Mouse (Mus musculus) CH12.LX (cell line): ENCODE results near the gene Myrf.

Experiments used
- CHD2 ChIP-seq: IDR thresholded peaks from 2 replicates; pipeline ENCODE4 v1.6.1; 2011; ENCODE audit warnings: low read length, improper control_type of control experiment
- CTCF ChIP-seq, 2 experiments: IDR thresholded peaks in 1 of 2; conservative IDR thresholded peaks in 1 of 2; 2 replicates each; pipeline ENCODE4 v1.5.1; 2011 to 2012; ENCODE audit warnings: low read depth in 2 of 2, low read length in 2 of 2, improper control_type of control experiment in 1 of 2, inconsistent platforms in 1 of 2, mild to moderate bottlenecking in 1 of 2, moderate library complexity in 1 of 2
- E2F4 ChIP-seq: IDR thresholded peaks from 2 replicates; pipeline ENCODE4 v1.6.1; 2011; ENCODE audit warnings: low read depth, low read length, improper control_type of control experiment; ENCODE audit not compliant: insufficient replicate concordance
- ELF1 ChIP-seq: IDR thresholded peaks from 2 replicates; pipeline ENCODE4 v1.6.1; 2014; ENCODE audit warnings: low read depth, mild to moderate bottlenecking, inconsistent platforms, low read length, improper control_type of control experiment
- EP300 ChIP-seq: IDR thresholded peaks from 2 replicates; pipeline ENCODE4 v1.6.1; 2011; ENCODE audit warnings: low read length, improper control_type of control experiment
- POLR2A ChIP-seq: IDR thresholded peaks from 2 replicates; pipeline ENCODE4 v1.6.1; 2011; ENCODE audit warnings: low read depth, mild to moderate bottlenecking, improper control_type of control experiment, low read length
- TCF12 ChIP-seq: IDR thresholded peaks from 2 replicates; pipeline ENCODE4 v1.6.1; 2014; ENCODE audit warnings: low read depth, mild to moderate bottlenecking, inconsistent platforms, low read length, improper control_type of control experiment
- UBTF ChIP-seq: IDR thresholded peaks from 2 replicates; pipeline ENCODE4 v1.6.1; 2012; ENCODE audit warnings: low read depth, mild to moderate bottlenecking, inconsistent platforms, low read length, improper control_type of control experiment, moderate library complexity
- ZC3H11A ChIP-seq: IDR thresholded peaks from 2 replicates; pipeline ENCODE4 v1.6.1; 2012; ENCODE audit warnings: low read depth, mild to moderate bottlenecking, inconsistent platforms, low read length, improper control_type of control experiment
- ZMIZ1 ChIP-seq: IDR thresholded peaks from 2 replicates; pipeline ENCODE4 v1.6.1; 2012; ENCODE audit warnings: low read depth, mild to moderate bottlenecking, inconsistent platforms, low read length, improper control_type of control experiment
- ZNF384 ChIP-seq: IDR thresholded peaks from 2 replicates; pipeline ENCODE4 v1.6.1; 2012; ENCODE audit warnings: low read depth, low read length, improper control_type of control experiment, inconsistent platforms

DNA sequence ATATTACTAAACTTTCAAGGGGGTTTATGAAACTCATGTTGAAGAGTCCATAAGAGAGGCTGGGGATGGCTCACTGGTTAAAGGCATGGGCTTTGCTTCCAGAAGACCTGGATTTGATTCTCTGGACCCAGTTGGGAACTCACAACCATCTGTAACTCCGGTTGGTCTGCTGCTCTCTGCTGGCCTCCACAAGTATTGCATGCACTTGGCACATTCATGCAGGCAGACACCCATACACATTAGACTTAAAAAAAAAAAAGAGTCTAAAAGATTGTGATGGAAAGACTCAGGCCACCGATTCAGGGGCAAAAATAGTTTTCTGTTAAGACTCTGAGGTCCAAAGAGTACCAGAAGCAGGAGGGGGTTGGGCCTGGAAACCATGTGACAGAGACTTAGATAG, 49.8 kb downstream of the Myrf start:
- TF ChIP-seq CHD2 (no peak), POLR2A (no peak), CTCF (conservative IDR thresholded peaks at IDR 0.05 in 1 of 2, IDR thresholded peaks at IDR 0.05 in 1 of 2; ENCODE audit: low read depth in 2 of 2, low read length in 2 of 2) (peak; percentile 70 to 73), ZMIZ1 (no peak), TCF12 (no peak), ZNF384 (0 out of 2 replicates have a peak, but pooled peaks have one; percentile 54), EP300 (no peak), UBTF (no peak), ELF1 (no peak), ZC3H11A (no peak), E2F4 (no peak)
